Mouse (Mus musculus): ENCODE results near the gene Adamts14. TPM values are rescaled to one million over a fixed set of nuclear protein-coding genes. Genes with fewer than 3 reads are reported as not detected.

Gene Adamts14
- not detected for polyA plus RNA-seq (2017; shearing (Covaris generic))

GRCm38 (mm10) chr10:61273081-61273843 is at the start of gene Adamts14:
TSS of gene Adamts14 (minus strand) at chr10:61273438.

GRCm38 (mm10) chr10:61297477-61297876 is 24.2 kb upstream of the Adamts14 start, which contains the start of gene Prf1:
TSS of gene Prf1 (plus strand) at chr10:61297833.

GRCm38 (mm10) chr10:61171654-61172053 is 101.6 kb downstream of the Adamts14 start, which contains the start of gene Tbata:
TSS of gene Tbata (plus strand) at chr10:61171954.

GRCm38 (mm10) chr10:61147157-61148040 is 125.8 kb downstream of the Adamts14 start, which contains the start of gene Sgpl1:
TSS of gene Sgpl1 (minus strand) at chr10:61147703.

Other genes starting within 250 kb of the Adamts14 start
- gene Pcbd1, start 184.1 kb downstream of the Adamts14 start, polyA plus RNA-seq (2017; shearing (Covaris generic)) = 0.89 TPM
- gene Sgpl1, start 125.7 kb downstream of the Adamts14 start, polyA plus RNA-seq (2017; shearing (Covaris generic)) = 123 TPM
- not detected for gene Tbata, start 101.5 kb downstream of the Adamts14 start, polyA plus RNA-seq (2017; shearing (Covaris generic))
- 8.2 TPM for gene Prf1, start 24.4 kb upstream of the Adamts14 start, polyA plus RNA-seq (2017; shearing (Covaris generic))
- gene Pald1, start 110.1 kb upstream of the Adamts14 start, polyA plus RNA-seq (2017; shearing (Covaris generic)) = 0.68 TPM
- gene Nodal, start 144.5 kb upstream of the Adamts14 start, polyA plus RNA-seq (2017; shearing (Covaris generic)) = 0.18 TPM
- 7.8 TPM for gene Eif4ebp2, start 179.2 kb upstream of the Adamts14 start, polyA plus RNA-seq (2017; shearing (Covaris generic))
- gene Lrrc20, start 202.4 kb upstream of the Adamts14 start, polyA plus RNA-seq (2017; shearing (Covaris generic)) = 11.1 TPM